Mouse (Mus musculus) liver, adult 2 months (tissue): ENCODE results near the gene Olfr1461. TPM values are rescaled to one million over a fixed set of nuclear protein-coding genes. Genes with fewer than 3 reads are reported as not detected.

Experiments used
- DNase-seq: peaks from one replicate; pipeline ENCODE4 v3.0.0-alpha.2; 2011; ENCODE audit warnings: low read depth, low spot score; ENCODE audit errors: extremely low read depth
- H3K27ac ChIP-seq: fragments of 200-500 bp; replicated peaks from 2 replicates; pipeline ENCODE4 v1.5.1; 2012; ENCODE audit warnings: low read depth, mild to moderate bottlenecking, control low read depth, inconsistent platforms, low read length; ENCODE audit not compliant: insufficient read depth
- H3K27me3 ChIP-seq: fragments of 200-500 bp; 2 replicates; pipeline ENCODE4 v1.6.1; 2012; ENCODE audit warnings: mild to moderate bottlenecking, moderate library complexity, low read length, inconsistent platforms; ENCODE audit not compliant: control insufficient read depth, insufficient read depth
- H3K36me3 ChIP-seq: fragments of 200-500 bp; 2 replicates; pipeline ENCODE4 v1.6.1; 2012; ENCODE audit warnings: low read length, inconsistent platforms; ENCODE audit not compliant: control insufficient read depth, insufficient read depth
- H3K4me1 ChIP-seq: fragments of 200-500 bp; 2 replicates; pipeline ENCODE4 v1.6.1; 2011; ENCODE audit warnings: low read length; ENCODE audit not compliant: control insufficient read depth, insufficient read depth
- H3K4me3 ChIP-seq: fragments of 200-500 bp; 2 replicates; pipeline ENCODE4 v1.5.1; 2011; ENCODE audit warnings: low read depth, mild to moderate bottlenecking, control low read depth, low read length, moderate library complexity; ENCODE audit not compliant: insufficient read depth
- H3K79me2 ChIP-seq: fragments of 200-500 bp; 2 replicates; pipeline ENCODE4 v1.6.1; 2012; ENCODE audit warnings: inconsistent platforms, mild to moderate bottlenecking, low read length, moderate library complexity; ENCODE audit not compliant: control insufficient read depth, insufficient read depth
- H3K9ac ChIP-seq: fragments of 200-500 bp; 2 replicates; pipeline ENCODE4 v1.6.1; 2012; ENCODE audit warnings: low read depth, mild to moderate bottlenecking, control low read depth, inconsistent platforms, low read length
- CTCF ChIP-seq: fragments of 200-500 bp; IDR thresholded peaks from 2 replicates; pipeline ENCODE4 v1.5.1; 2011; ENCODE audit warnings: low read depth, low read length, control low read depth
- POLR2A ChIP-seq: fragments of 200-500 bp; IDR thresholded peaks from 2 replicates; pipeline ENCODE4 v1.6.1; 2011; ENCODE audit warnings: low read length, control low read depth; ENCODE audit not compliant: insufficient read depth; ENCODE audit errors: extremely low read depth
- WGBS: fragments of 180-500 bp; shearing (Covaris S2); methylation state at CpG from one replicate; pipeline ENCODE4 v1.1.7; 2018; 5-methylcytosine and 5-hydroxymethylcytosine counted together
- polyA plus RNA-seq: library from polyadenylated mRNA; depleted of rRNA; stranded (reverse); fragments of >200 nt; gene quantifications from 2 replicates; pipeline ENCODE4 v1.2.3, GENCODE M21; 2012; rRNA removed
- total RNA-seq: library from RNA; depleted of rRNA; stranded (reverse); fragments of >200 nt; gene quantifications from 2 replicates; pipeline ENCODE4 v1.2.3, GENCODE M21; 2014; rRNA removed

Gene Olfr1461
- not detected in 2 replicates for total RNA-seq
- not detected in 2 replicates for polyA plus RNA-seq

GRCm38 (mm10) chr19:13162700-13163099 is at the start of gene Olfr1461:
Gene Olfr1461, plus strand, starts transcription at chr19:13163000.
- no peak within 1 kb of the TSS for H3K4me3 ChIP-seq
- 55% methylated on average over 1 of the region's 1 CpGs for WGBS
- no peaks in the 10 kb centered on the region for H3K79me2 ChIP-seq
- no peaks in the 10 kb centered on the region for H3K36me3 ChIP-seq
- H3K27ac ChIP-seq = no peak within 1 kb of the TSS
- no peaks in the 10 kb centered on the region for H3K27me3 ChIP-seq
- no peak for DNase-seq
- no peak within 1 kb of the TSS for H3K9ac ChIP-seq
- no peaks in the 10 kb centered on the region for H3K4me1 ChIP-seq
- TF ChIP-seq POLR2A (no peak), CTCF (no peak)

- DNase-seq = no peak
- H3K27ac ChIP-seq = no peak within 1 kb of the TSS
- no peak within 1 kb of the TSS for H3K4me3 ChIP-seq
- H3K36me3 ChIP-seq = no peaks in the 10 kb centered on the region
- H3K4me1 ChIP-seq = no peaks in the 10 kb centered on the region
- H3K79me2 ChIP-seq = no peaks in the 10 kb centered on the region
- H3K27me3 ChIP-seq = no peaks in the 10 kb centered on the region
- H3K9ac ChIP-seq = no peak within 1 kb of the TSS
- 63% methylated on average over 1 of the region's 1 CpGs for WGBS
- TF ChIP-seq CTCF (no peak), POLR2A (no peak)
These were observed 13.4 kb upstream of the Olfr1461 start, which contains the start of gene Olfr1459 for GRCm38 (mm10) chr19:13149449-13149848. Gene Olfr1459, minus strand, starts transcription at chr19:13149549.

- 67% methylated on average over 1 of the region's 1 CpGs for WGBS
- Histone ChIP-seq H3K27me3 (no peaks in the 10 kb centered on the region), H3K4me1 (no peaks in the 10 kb centered on the region), H3K4me3 (no peak within 1 kb of the TSS), H3K79me2 (no peaks in the 10 kb centered on the region), H3K27ac (no peak within 1 kb of the TSS), H3K36me3 (no peaks in the 10 kb centered on the region), H3K9ac (no peak within 1 kb of the TSS)
- TF ChIP-seq POLR2A = no peak
- TF ChIP-seq CTCF = no peak
- no peak for DNase-seq
These were observed 22.6 kb downstream of the Olfr1461 start, which contains the start of gene Olfr1462 for GRCm38 (mm10) chr19:13185434-13185833. Gene Olfr1462, plus strand, starts transcription at chr19:13185734.

Other genes starting within 250 kb of the Olfr1461 start
- gene Olfr1448, start 238.6 kb upstream of the Olfr1461 start, total RNA-seq = not detected in 2 replicates
- not detected in 2 replicates for gene Olfr1448, start 238.6 kb upstream of the Olfr1461 start, polyA plus RNA-seq
- gene Olfr1449, start 232.2 kb upstream of the Olfr1461 start, total RNA-seq = not detected in 2 replicates
- not detected in 2 replicates for gene Olfr1449, start 232.2 kb upstream of the Olfr1461 start, polyA plus RNA-seq
- gene Olfr1450, start 212.7 kb upstream of the Olfr1461 start, total RNA-seq = not detected in 2 replicates
- not detected in 2 replicates for gene Olfr1450, start 212.7 kb upstream of the Olfr1461 start, polyA plus RNA-seq
- not detected in 2 replicates for gene Olfr1451, start 168.0 kb upstream of the Olfr1461 start, total RNA-seq
- gene Olfr1451, start 168.0 kb upstream of the Olfr1461 start, polyA plus RNA-seq = not detected in 2 replicates
- gene Olfr1453, start 134.7 kb upstream of the Olfr1461 start, total RNA-seq = not detected in 2 replicates
- gene Olfr1453, start 134.7 kb upstream of the Olfr1461 start, polyA plus RNA-seq = not detected in 2 replicates
- gene Olfr1454, start 102.4 kb upstream of the Olfr1461 start, total RNA-seq = not detected in 2 replicates
- gene Olfr1454, start 102.4 kb upstream of the Olfr1461 start, polyA plus RNA-seq = not detected in 2 replicates
- not detected in 2 replicates for gene Olfr1457, start 65.1 kb upstream of the Olfr1461 start, total RNA-seq
- gene Olfr1457, start 65.1 kb upstream of the Olfr1461 start, polyA plus RNA-seq = not detected in 2 replicates
- gene Olfr1458, start 56.2 kb upstream of the Olfr1461 start, total RNA-seq = not detected in 2 replicates
- not detected in 2 replicates for gene Olfr1458, start 56.2 kb upstream of the Olfr1461 start, polyA plus RNA-seq
- gene Olfr1459, start 13.5 kb upstream of the Olfr1461 start, total RNA-seq = not detected in 2 replicates
- gene Olfr1459, start 13.5 kb upstream of the Olfr1461 start, polyA plus RNA-seq = not detected in 2 replicates
- gene Olfr1462, start 22.7 kb downstream of the Olfr1461 start, total RNA-seq = not detected in 2 replicates
- not detected in 2 replicates for gene Olfr1462, start 22.7 kb downstream of the Olfr1461 start, polyA plus RNA-seq
- not detected in 2 replicates for gene Olfr1463, start 68.3 kb downstream of the Olfr1461 start, total RNA-seq
- gene Olfr1463, start 68.3 kb downstream of the Olfr1461 start, polyA plus RNA-seq = not detected in 2 replicates
- gene Olfr1465, start 152.5 kb downstream of the Olfr1461 start, total RNA-seq = not detected in 2 replicates
- not detected in 2 replicates for gene Olfr1465, start 152.5 kb downstream of the Olfr1461 start, polyA plus RNA-seq
- gene Olfr1466, start 175.9 kb downstream of the Olfr1461 start, total RNA-seq = not detected in 2 replicates
- gene Olfr1466, start 175.9 kb downstream of the Olfr1461 start, polyA plus RNA-seq = not detected in 2 replicates
- gene Olfr1467, start 199.2 kb downstream of the Olfr1461 start, total RNA-seq = not detected in 2 replicates
- gene Olfr1467, start 199.2 kb downstream of the Olfr1461 start, polyA plus RNA-seq = not detected in 2 replicates
- gene Olfr1469, start 244.8 kb downstream of the Olfr1461 start, total RNA-seq = not detected in 2 replicates
- gene Olfr1469, start 244.8 kb downstream of the Olfr1461 start, polyA plus RNA-seq = not detected in 2 replicates